Mouse (Mus musculus) limb, embryonic 11.5 days (tissue): ENCODE measurements around the gene Spsb1. TPM values are rescaled to one million over a fixed set of nuclear protein-coding genes. Genes with fewer than 3 reads are reported as not detected.

Source experiments
- ATAC-seq: fragments of 200-750 bp; cut with Nextera tagmentation; 2 replicates; pipeline ENCODE4 v1.8.0; 2017; ENCODE audit warnings: low read depth; ENCODE audit not compliant: insufficient number of reproducible peaks, low FRiP score, low TSS enrichment
- DNase-seq: peaks from one replicate; pipeline ENCODE4 v3.0.0-alpha.2; 2015; ENCODE audit warnings: low spot score
- H3K27ac ChIP-seq: fragments of 300-500 bp; sonication (generic); replicated peaks from 2 replicates; pipeline ENCODE4 v1.5.1; 2014; ENCODE audit warnings: low read depth, mild to moderate bottlenecking, low read length
- H3K27me3 ChIP-seq: fragments of 300-500 bp; sonication (generic); 2 replicates; pipeline ENCODE4 v1.6.1; 2014; ENCODE audit warnings: mild to moderate bottlenecking, low read length, mixed read lengths; ENCODE audit not compliant: control insufficient read depth, insufficient read depth
- H3K36me3 ChIP-seq: fragments of 300-500 bp; sonication (generic); 2 replicates; pipeline ENCODE4 v1.6.1; 2014; ENCODE audit warnings: mild to moderate bottlenecking, low read length, moderate library complexity, mixed read lengths; ENCODE audit not compliant: control insufficient read depth, insufficient read depth
- H3K4me1 ChIP-seq: fragments of 300-500 bp; sonication (generic); 2 replicates; pipeline ENCODE4 v1.6.1; 2014; ENCODE audit warnings: low read length, mixed read lengths; ENCODE audit not compliant: control insufficient read depth, insufficient read depth
- H3K4me2 ChIP-seq: fragments of 300-500 bp; sonication (generic); 2 replicates; pipeline ENCODE4 v1.6.1; 2014; ENCODE audit warnings: low read depth, mild to moderate bottlenecking, moderate library complexity; ENCODE audit not compliant: severe bottlenecking
- H3K4me3 ChIP-seq: fragments of 300-500 bp; sonication (generic); 2 replicates; pipeline ENCODE4 v1.5.1; 2014; ENCODE audit warnings: low read depth, low read length
- H3K9ac ChIP-seq: fragments of 300-500 bp; sonication (generic); 2 replicates; pipeline ENCODE4 v1.6.1; 2014; ENCODE audit warnings: mild to moderate bottlenecking, low read length
- H3K9me3 ChIP-seq: fragments of 300-500 bp; sonication (generic); 2 replicates; pipeline ENCODE4 v1.6.1; 2016; ENCODE audit warnings: low read length; ENCODE audit not compliant: control insufficient read depth
- WGBS: fragments of 180-500 bp; shearing (Covaris S2); extraction: QIAGEN DNeasy Blood & Tissue Kit; methylation state at CpG from one replicate; pipeline ENCODE4 v1.1.7; 2014; 5-methylcytosine and 5-hydroxymethylcytosine counted together
- polyA plus RNA-seq: library from polyadenylated mRNA; unstranded; fragments of >200 nt; fragmentation: Nextera tagmentation; extraction: Ambion mirVana; gene quantifications from 2 replicates; pipeline ENCODE4 v1.2.1, GENCODE M21; 2014

Gene Spsb1
- polyA plus RNA-seq, 1 experiment from 2014 or later: 16.4 TPM

DNA sequence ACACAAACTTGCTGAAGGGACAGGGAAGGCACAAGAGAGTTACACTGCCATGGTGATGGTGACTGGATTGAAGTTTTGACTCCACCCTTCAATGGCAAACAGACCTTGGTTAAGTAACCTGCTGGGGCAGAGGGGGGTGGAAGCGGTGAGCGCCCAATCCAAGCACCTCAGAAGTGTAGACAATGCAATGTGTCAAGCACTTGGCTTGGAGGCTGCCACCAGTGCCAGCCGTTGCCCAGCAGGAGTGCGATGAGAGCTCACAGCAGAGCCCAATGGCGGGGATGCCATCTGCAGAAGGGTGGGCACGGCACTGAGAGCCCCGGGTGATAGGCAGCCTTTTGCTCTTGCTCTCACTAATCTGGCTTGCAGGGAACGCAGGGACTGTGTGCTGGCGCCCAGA, 2.6 kb downstream of the Spsb1 start:
- Histone ChIP-seq H3K4me2 (no peak overlapping the region), H3K27me3 (peaks cover 7% of the 10 kb centered on the region; the same call in 1 of the 2 replicates), H3K36me3 (no peaks in the 10 kb centered on the region), H3K4me1 (peaks cover 30% of the 10 kb centered on the region), H3K9ac (no peak overlapping the region), H3K4me3 (no peak overlapping the region), H3K9me3 (no peaks in the 10 kb centered on the region), H3K27ac (no peak overlapping the region)
- DNase-seq: no peak
- 89% methylated on average over 9 of the region's 9 CpGs for WGBS
- ATAC-seq: no peak

DNA sequence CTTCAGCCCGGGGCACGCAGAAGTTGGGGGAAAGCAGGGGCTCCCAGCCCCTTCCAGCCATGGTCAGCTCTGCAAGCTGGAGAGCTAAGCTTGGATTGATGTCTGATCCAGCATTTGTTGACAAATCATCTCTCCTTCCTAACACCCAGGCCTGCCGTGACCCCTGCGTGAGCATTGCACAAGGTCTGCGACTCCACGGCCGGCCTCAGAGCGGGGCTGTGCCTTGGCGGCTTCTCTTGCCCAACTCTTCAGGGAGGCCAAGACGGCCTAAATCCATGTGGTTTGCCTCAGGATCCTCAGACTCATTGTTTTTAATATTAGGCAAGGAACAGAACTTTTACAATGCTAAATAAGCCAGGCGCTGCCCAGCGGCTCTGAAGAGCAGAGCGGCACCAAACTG, 3.6 kb downstream of the Spsb1 start:
- H3K9ac ChIP-seq: no peak overlapping the region
- H3K4me1 ChIP-seq: peaks cover 40% of the 10 kb centered on the region
- ATAC-seq: no peak
- no peak for DNase-seq
- H3K27ac ChIP-seq: no peak overlapping the region
- H3K4me2 ChIP-seq: no peak overlapping the region
- no peaks in the 10 kb centered on the region for H3K36me3 ChIP-seq
- H3K27me3 ChIP-seq: peaks cover 5% of the 10 kb centered on the region; the same call in 1 of the 2 replicates
- H3K9me3 ChIP-seq: no peaks in the 10 kb centered on the region
- WGBS: 89% methylated on average over 13 of the region's 13 CpGs
- no peak overlapping the region for H3K4me3 ChIP-seq

DNA sequence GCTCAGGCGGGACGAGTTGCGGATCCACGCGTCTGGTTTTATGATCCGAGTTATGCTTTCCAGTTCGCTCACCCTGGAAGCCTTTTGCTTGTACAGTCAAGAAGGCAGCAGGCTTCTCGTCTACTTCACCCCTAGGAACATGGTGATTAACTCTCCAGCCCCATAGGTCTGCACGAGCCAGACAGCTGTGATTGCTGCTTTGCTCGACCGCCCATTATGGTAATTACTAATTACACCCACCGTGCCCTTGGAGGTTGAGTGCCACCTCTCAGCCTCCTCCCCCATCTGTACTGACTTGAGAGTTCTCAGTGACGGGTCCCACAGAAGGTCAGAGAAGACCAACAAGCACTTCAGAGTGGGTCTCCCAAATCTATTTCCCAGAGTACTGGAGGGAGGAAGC, 5.2 kb downstream of the Spsb1 start:
- Histone ChIP-seq H3K36me3 (no peaks in the 10 kb centered on the region), H3K4me1 (peaks cover 50% of the 10 kb centered on the region), H3K9ac (no peak overlapping the region), H3K4me3 (no peak overlapping the region), H3K4me2 (no peak overlapping the region), H3K9me3 (no peaks in the 10 kb centered on the region), H3K27ac (no peak overlapping the region), H3K27me3 (no peaks in the 10 kb centered on the region)
- ATAC-seq (no peak), DNase-seq (no peak)
- 53% methylated on average over 13 of the region's 13 CpGs for WGBS

DNA sequence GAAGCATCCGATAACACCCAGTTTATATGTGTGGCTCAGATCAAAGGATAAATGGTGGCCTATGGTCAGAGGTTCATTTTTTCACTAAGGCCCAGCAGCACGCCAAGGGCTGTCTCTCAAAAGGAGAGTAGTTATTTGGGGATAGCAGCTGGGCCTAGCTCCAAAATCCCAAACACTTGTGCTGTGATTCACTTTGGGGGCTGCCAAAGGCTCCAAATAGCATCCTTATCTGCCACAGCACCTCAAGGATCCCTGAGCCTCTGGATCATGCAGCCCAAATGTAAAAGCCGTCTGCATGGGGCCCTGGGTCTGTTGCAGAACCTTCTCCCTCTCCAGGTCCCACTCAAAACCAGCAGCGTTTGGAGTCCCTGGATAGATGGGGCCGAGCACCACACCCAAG, 6.7 kb downstream of the Spsb1 start:
- peaks cover 57% of the 10 kb centered on the region for H3K4me1 ChIP-seq
- no peak overlapping the region for H3K4me3 ChIP-seq
- no peaks in the 10 kb centered on the region for H3K9me3 ChIP-seq
- no peak overlapping the region for H3K27ac ChIP-seq
- WGBS: 95% methylated on average over 5 of the region's 5 CpGs
- no peak for DNase-seq
- H3K27me3 ChIP-seq: no peaks in the 10 kb centered on the region
- no peaks in the 10 kb centered on the region for H3K36me3 ChIP-seq
- H3K9ac ChIP-seq: no peak overlapping the region
- H3K4me2 ChIP-seq: no peak overlapping the region
- ATAC-seq: no peak

DNA sequence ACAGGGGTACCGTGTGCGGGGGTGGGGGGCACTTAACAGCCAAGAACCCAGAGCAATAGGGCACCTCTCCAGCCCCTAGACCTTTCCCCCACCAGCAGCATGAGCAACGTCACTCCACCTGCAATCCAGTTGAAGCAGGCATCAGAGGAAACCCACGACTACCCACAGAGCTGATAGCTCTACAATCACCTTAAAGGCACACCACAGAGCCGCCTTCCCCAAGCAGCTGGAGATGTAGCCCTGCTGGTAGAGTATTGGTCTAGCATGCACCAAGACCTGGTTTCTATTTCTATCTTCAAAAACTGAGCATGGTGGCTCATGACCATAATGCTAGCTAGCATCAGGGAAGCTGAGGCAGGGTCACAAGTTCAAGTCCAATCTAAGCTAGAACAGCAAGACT, 7.4 kb downstream of the Spsb1 start:
- no peak overlapping the region for H3K9ac ChIP-seq
- H3K27me3 ChIP-seq: no peaks in the 10 kb centered on the region
- WGBS: 79% methylated on average over 5 of the region's 5 CpGs
- H3K4me1 ChIP-seq: peaks cover 64% of the 10 kb centered on the region
- no peaks in the 10 kb centered on the region for H3K36me3 ChIP-seq
- DNase-seq: no peak
- H3K27ac ChIP-seq: no peak overlapping the region
- no peak for ATAC-seq
- H3K9me3 ChIP-seq: no peaks in the 10 kb centered on the region
- no peak overlapping the region for H3K4me3 ChIP-seq
- no peak overlapping the region for H3K4me2 ChIP-seq

DNA sequence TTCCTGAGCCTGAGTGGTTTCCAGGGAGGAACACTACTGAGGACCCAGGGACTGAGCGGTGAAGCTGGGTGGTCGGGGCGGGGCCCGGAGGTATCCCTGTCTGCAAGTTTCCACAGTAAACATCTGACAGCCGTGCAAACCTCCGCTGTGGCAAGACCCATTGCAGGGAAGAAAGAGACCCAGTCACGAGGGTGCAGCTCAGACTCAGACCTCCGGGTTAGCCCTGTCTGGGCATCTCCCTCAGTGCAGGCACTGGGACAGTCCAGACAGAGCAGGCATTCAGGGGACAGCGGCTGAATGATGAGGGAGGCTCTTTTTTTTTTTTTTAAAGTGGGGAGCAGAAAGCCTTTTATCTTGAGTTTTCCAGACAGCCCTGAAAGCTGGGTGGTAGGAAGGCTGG, 9.6 kb downstream of the Spsb1 start:
- Histone ChIP-seq H3K27ac (no peak overlapping the region), H3K4me1 (peaks cover 73% of the 10 kb centered on the region), H3K36me3 (no peaks in the 10 kb centered on the region), H3K27me3 (no peaks in the 10 kb centered on the region), H3K4me2 (no peak overlapping the region), H3K9me3 (no peaks in the 10 kb centered on the region), H3K9ac (no peak overlapping the region), H3K4me3 (no peak overlapping the region)
- no peak for ATAC-seq
- DNase-seq: no peak
- WGBS: 32% methylated on average over 9 of the region's 9 CpGs

- 16% methylated on average over 12 of the region's 12 CpGs for WGBS
Observed at GRCm38 (mm10) chr4:149944214-149944613, 10.6 kb downstream of the Spsb1 start.

DNA sequence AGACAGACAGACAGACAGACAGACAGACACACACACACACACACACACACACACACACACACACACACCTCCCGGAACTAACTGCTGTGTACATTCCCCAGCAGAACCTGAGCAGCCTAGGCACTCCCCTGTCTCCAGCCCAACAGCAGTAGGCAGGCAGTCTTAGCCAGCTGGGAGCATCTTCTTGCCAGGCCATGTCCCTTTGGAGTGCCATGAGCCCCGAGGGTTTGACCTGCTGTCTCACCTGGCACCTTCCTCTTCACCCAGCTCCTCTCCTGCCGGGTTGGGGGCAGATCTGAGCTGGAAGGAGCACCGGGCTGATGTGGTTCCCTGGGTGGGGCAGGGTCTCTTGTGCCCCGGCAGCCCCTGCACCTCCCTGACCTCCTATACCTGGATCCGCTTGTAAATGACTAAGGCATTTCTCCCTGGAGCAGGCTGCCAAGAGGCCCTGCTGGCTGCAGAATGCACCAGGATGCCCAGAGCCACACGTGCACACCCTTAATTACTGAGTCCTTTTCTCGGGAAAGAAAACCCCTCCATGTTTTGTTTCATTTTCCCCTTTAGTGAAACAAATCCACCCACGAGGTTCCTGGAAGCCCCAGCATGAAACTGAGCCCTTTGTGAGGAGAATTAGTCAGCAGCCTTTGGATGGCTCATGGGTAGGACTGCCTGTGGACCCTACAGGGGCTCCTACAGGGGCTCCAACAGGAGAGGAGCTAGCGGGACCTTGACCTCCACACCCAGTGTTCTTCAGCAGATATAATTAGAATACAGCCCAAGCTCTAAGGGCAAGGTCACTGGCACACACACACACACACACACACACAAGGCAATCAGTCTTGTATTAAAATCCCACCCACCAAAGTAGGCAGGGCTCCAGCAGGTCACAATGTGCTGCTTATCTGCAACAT, 11.8 kb downstream of the Spsb1 start:
- H3K4me2 ChIP-seq: no peak overlapping the region
- peaks cover 74% of the 10 kb centered on the region for H3K4me1 ChIP-seq
- DNase-seq (no peak), ATAC-seq (no peak)
- H3K27me3 ChIP-seq: no peaks in the 10 kb centered on the region
- no peaks in the 10 kb centered on the region for H3K9me3 ChIP-seq
- H3K27ac ChIP-seq: no peak overlapping the region
- no peak overlapping the region for H3K4me3 ChIP-seq
- H3K36me3 ChIP-seq: no peaks in the 10 kb centered on the region
- no peak overlapping the region for H3K9ac ChIP-seq
- 49% methylated on average over 10 of the region's 10 CpGs for WGBS

More at GRCm38 (mm10) chr4:149944214-149944613, 10.6 kb downstream of the Spsb1 start:
- H3K27me3 ChIP-seq: no peaks in the 10 kb centered on the region
- DNase-seq: peak; percentile 42
- no peaks in the 10 kb centered on the region for H3K9me3 ChIP-seq
- H3K4me1 ChIP-seq: peaks cover 73% of the 10 kb centered on the region
- H3K27ac ChIP-seq: no peak overlapping the region
- no peak for ATAC-seq
- no peak overlapping the region for H3K9ac ChIP-seq
- no peak overlapping the region for H3K4me2 ChIP-seq
- no peak overlapping the region for H3K4me3 ChIP-seq
- H3K36me3 ChIP-seq: no peaks in the 10 kb centered on the region
